Mouse (Mus musculus) erythroid progenitor cell, adult 5-6 weeks (primary cell): ENCODE results near the gene Stmnd1. TPM values are rescaled to one million over a fixed set of nuclear protein-coding genes. Genes with fewer than 3 reads are reported as not detected.
"Not testable (repeated sequence)": the region's sequence is repeated elsewhere in the genome, so short reads cannot be mapped to it uniquely, and the experiment has no call there.

Experiments used
- ATAC-seq: replicated peaks from 2 replicates; pipeline ENCODE4 v1.8.0; 2016; ENCODE audit warnings: moderate number of reproducible peaks, mild to moderate bottlenecking, moderate TSS enrichment, inconsistent platforms; ENCODE audit not compliant: poor library complexity, low FRiP score, severe bottlenecking
- total RNA-seq, 2 experiments: library from RNA; stranded (forward) in 1 of 2; stranded (reverse) in 1 of 2; fragments of 150-400 nt in 1 of 2; fragments of 186-747, 209-891 nt in 1 of 2; gene quantifications; 2 replicates each; pipeline versions ENCODE4 v1.2.3 to v1.2.4; 2015 to 2017; ENCODE audit warnings: low replicate concordance in 2 of 2

The Stmnd1 gene
- not detected in 2 replicates for total RNA-seq (2015; ENCODE audit: low replicate concordance)
- not detected in 2 replicates for total RNA-seq (2017; ENCODE audit: low replicate concordance)

DNA sequence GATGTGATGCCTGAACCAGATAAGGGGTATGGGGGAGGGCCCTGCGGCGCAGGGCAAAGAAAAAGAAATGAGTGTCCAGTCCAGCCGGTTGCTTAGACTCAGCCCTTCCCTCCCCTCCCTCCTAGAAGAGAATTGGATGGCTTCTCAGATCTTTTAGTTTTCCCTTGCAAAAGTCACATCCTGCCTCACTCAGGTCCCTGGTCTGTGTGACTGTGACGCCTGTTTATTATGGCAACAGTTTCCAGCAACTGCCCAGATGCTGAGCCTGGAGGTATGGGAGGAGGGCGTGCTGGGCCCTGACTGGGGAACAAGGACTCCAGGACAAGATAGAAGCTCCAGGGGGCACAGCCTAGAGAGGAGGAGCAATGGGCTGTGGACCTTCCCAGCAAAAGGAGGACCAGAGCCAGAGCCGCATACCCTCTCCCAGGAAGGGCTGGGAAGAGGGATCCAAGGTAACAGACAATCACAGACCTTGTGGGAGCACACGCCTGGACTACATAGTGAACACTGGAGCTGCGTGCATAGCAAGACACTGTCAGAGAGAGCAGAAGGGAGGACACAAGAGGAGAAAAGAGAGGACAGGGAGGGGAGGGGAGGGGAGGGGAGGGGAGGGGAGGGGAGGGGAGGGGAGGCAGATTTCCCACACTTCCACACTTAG is at the start of gene Stmnd1:
Gene Stmnd1 (plus strand): TSS at position 269 of the 658 bp plus-strand sequence.
- ATAC-seq: no peak

DNA sequence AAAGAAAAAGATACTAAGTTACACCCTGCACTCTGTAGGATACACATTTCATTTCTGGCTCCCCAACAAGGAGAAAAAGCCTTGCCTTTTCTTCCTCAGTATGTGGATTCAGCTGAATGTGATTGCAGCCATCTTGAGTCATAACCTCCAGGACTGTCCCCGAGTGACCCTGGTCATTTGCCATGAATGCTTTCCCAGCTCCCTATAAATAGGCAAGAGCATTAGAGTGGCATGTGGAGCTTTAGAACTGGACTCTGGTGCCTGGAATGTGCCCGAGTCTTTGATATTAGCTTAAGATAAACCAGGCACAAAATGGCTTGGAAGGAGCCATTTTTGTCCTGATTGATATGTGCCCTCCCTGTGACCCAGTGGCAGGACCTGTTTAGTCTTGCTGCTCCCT is 46.6 kb upstream of the Stmnd1 start:
- ATAC-seq: no peak

DNA sequence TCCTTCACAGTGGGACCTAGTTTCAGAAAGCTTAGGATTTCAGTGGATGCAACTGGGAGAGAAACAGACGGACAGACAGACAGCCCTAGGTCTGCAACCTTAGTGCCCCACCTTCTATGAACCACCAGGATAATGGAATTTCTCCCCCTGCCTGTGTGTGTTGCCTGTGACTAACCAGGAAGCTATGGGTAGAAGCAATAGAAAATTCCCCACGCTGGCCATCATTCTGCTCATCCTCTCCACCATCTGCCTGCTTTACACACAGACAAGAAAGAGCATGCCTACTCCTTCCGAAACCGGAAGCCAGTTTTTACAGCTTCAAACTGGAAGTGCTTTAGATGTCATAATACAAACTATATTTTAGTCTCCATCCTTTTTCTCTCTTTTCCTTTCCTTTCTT is 46.0 kb upstream of the Stmnd1 start:
- no peak for ATAC-seq

DNA sequence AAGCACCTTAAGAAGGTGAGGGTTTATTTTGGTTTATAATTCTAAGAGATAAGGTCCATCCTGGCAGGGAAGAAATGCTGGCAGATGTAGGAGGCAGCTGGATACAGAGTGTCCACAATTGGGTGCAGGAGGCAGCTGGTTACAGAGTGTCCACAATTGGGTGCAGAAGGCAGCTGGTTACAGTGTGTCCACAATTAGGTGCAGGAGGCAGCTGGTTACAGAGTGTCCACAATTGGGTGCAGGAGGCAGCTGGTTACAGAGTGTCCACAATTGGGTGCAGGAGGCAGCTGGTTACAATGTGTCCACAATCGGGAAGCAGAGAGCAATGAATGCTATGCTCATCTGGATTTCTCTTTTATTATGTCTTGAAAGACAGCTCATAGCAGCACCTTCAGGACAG is 44.8 kb upstream of the Stmnd1 start:
- not testable (repeated sequence) for ATAC-seq

DNA sequence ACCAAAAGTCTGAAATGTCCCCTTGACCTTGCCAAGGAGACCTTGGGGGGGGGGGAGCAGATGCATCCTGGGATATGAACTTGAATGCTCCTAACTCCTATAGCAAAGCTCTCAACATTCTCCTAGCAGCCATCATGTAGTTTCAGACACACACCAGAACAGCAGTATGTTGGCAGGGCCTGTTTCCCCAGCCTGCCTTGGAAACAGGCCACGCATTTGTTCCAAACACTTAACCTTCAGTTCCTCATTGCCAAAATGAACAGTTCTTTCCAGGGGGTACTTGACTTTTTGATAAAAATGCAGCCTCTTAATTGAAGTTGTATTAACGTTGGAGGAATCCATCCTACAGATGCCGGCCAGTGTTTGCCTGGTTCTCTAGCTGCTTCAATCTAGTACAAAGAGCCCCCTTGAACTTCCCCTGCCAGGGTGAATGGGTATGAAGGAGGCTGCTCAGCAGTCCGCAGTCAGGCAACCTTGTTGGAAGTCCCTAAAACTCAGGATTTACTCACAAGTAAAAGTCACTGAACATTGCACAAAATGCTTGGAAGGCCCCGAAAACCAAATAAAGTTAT is 41.9 kb upstream of the Stmnd1 start:
- no peak for ATAC-seq

DNA sequence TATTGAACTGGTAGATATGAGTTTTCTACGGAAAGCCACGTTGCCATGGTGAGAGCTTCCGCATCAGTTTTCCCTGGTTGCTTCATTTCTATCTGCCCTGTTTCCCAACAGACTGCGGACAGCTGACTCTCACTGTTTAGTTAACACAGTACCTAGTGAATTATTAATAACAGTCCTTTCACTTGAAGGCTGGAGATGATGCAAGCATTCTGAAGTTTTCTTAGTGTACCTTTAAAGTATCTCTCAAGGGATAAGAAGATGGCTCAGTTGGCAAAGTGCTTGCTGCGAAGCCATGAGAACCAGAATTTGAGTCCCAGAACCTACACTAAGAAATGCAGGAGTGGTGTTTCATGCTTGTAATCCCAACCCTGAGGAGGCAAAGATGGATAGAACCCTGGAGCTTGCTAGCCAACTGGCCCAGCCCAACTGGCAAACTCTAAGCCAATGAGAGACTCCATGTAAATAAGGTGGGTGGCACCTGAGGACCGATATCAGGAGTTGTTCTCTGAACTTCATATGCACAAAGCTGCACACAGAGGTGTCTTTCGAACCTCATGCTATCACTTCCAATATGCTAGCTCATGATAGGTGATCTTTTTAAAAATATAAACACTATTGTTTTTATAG is 35.7 kb upstream of the Stmnd1 start:
- ATAC-seq: no peak

DNA sequence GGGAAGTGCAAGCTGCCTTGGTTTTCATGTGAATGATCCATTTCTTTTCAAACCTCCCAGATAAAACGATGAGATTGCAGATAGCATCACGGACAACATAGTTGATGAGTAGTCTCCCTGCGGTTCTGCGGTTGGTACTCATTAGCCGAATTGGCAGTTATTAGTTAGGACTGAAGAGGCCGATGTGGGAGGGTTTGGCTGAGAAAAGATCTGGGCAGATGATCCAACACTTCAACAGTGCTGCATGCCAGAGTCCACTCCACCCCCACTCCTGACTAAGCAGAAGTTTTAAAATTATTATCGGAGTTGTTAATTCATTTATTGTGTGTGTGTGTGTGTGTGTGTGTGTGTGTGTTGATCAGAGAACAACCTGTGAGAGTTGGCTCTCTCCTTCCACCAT is 34.7 kb upstream of the Stmnd1 start:
- no peak for ATAC-seq

DNA sequence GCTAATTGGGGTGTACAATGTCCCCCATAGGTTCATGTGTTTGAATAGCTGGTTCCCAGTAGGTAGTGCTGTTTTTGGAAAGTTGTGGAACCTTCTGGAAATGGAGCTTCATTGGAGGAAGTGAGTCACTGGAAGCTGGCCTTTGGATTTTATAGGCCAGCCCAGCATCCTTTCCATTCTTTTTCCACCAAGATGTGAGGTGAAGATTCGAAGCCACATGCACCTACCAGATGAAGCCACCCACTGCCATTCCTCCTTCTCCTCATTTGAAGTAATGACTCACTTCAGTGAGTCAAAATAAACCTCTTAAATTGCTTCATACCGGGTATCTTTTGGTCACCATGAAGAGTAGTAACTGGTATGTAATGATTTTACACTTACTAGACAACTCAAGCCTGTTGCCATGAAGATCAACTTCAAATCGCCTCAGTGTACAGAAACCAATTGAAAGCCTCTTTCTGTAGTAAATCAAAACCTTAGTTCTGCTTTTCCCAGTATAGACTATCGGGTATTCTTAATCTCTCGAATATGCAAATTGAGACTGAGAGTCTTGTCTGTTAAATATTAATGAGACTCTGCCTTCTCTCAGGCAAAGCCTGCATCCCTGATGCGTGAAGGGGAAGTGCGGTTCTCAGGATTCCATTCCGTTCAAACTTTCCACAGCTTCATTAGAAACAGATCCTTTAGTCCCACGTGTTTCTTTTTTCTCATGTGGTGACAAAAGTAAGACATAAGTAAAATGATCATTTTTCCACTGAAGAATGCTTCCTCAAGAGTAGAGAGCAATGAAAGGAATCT is 31.9 kb upstream of the Stmnd1 start:
- no peak for ATAC-seq

DNA sequence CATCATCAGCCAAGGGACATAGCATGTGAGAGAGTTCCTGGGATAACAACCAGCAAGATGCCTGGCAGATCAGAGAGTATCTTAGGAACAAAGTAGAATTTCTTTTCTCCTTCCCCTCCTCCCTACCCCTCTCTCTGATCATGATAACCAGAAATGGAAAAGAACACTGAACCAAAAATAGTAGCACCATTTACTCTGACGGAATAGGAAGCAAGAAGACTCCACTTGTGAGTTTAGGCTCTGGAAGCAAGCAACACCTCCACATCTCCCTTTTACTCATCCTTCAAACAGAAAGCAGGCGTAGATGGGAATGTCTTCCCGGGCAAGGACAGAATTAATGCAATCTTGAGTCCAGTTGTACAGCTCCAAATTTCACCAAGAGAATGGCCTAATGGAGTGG is 19.8 kb upstream of the Stmnd1 start:
- no peak for ATAC-seq

DNA sequence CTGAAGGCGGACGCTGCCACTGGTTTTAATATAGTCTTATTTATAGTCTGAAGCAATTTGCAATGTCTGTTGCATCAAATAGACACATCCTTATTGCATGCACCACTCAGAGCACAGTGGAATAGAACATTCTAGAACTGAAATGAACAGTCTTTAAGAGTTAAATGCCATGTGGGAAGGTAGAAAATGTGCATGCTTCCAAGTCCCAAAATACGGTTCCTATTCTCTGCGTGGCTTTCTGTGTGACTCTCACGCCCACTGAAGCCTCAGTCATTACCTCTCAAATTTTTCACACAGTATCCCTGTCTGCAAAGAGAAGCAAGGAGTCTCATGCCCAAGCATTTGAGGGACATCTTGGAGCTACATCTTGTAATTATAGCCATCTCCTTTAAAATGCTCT is 19.4 kb upstream of the Stmnd1 start:
- no peak for ATAC-seq

DNA sequence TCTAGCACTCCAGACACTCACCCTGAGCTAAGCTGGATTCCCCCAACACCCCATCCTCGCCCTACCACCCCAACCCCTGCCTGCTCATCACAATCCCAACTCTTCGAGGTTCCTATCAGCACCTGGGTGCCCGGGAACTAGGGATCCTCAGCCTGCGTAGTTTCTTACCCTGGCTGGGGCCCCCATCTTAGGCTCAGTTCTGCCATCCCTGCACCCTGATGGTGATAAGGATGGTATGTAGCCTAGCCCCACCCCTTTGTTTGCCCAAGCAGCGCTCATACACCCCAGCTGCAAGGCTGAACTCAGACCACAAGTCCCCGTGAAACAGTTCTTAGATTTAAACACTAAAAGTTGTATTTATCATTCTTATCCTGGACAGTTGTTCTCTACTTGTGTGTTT is 17.9 kb upstream of the Stmnd1 start:
- ATAC-seq: no peak

DNA sequence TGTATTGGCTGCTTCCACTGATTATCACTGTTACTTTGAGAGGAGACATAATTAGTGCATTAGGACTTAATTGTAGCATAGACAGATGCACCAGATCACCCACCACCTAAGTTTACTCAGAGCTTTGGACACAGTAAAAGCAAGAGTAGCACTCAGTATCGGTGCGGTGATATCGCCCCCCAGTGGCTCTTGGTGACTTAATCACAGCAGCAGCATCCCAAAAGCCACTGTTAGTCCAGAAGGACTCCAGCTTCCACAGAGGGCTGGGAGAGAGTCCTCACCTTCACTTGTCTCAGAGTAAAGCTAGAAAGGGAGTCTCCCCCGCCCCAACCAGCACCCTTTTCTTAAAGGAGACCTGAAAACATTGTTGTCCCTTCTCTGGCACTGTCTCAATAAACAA is 15.7 kb upstream of the Stmnd1 start:
- no peak for ATAC-seq

DNA sequence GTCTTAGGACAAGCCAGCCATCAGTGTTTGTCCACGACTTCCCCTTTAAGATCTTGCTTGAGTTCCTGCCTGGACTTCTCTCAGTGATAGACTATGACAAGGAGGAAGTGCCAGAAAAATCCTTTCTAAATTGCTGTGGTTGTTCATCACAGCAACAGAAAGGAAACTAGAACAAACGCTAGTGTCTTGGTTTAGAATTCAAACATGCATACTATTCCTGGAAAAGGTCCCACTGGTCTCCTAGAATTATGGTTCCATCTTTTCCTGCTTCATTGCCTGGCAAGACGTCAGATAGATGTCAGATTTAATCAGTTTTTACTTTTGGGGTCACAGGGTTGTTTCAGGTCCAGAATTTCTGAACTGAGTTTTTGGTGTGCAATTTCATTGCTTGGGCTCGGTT is 14.0 kb upstream of the Stmnd1 start:
- ATAC-seq: no peak

DNA sequence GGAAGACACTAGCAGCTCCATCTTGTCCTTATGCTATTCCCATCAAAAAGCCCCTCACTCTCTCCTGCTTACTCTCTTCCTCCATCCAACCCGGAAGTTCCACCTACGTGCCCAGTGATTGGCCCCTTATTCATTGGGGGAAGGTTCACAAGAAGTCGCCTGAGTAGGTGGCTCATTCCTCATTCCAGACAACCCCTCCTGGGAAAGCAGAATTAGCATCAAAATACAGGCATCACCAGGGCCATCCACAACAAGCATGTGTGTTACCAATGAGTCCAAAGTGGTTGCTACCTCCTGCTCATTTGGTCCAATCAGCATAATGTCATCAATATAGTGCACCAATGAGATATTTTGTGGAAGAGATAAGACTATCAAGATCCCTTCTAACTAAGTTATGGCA is 12.3 kb upstream of the Stmnd1 start:
- ATAC-seq: no peak

DNA sequence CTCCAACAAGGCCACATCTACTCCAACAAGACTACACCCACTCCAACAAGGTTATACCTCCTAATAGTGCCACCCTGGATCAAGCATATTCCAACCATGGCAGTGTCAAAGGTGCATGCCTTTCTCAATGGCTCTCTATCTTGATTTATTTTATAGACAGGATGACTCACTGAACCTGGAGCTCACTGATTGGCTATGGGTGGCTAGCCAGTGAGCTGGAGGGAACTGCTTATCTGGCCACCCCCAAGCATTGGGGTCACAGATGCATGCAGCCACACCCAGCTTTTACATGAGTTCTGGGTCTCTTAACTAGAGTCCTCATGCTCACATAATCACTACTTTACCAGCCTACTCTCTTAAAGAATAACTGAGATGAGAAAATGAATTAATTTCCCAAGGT is 5.7 kb upstream of the Stmnd1 start:
- no peak for ATAC-seq

DNA sequence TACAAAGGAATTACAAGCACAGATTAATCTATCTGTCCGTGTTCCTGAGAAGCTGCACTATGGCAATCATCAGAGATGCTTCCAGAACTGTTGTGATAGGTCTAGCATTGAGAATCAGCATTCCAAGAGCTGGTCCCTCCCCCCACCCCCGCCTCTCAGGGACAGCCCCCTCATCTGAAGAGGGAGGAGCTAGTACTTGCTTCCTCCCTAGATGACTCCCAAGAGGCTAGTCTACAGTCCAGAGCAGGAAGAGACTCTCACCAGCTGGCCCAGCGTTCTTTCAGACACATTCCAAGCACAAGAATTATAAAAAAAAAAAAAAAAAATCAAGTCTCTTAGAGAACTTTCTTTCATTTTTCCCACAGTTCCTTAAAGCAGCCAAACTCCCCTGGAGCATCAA is 5.2 kb upstream of the Stmnd1 start:
- no peak for ATAC-seq

DNA sequence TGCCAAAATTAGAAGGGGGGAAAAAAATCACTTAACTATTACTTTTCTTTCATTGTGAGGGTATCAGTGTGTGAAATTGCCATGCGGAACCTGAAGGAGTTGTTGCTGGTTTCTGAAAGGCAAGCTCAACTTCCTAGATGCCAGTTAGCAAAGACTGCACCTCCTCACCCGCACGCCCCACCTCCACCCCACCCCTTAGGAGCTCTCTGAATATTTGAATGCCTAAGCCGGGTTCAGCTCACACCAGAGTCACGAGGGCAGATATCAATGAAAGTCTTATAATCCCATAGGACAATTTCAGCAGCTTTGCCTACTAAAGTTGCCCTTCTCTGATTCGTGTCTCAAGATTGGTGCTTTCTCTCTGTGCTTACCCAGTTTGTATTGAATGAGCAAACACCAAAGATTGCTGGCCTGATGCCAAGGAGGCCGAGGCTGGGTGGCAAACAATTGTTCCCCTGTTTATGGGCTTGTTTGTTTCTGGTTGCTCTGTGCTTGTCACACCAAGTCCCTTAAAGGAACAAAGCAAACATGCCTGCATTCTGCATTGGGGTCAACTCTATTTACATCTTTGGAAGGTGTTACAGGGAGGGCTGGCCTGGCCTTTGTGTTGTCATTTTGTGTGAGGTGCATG is 4.6 kb upstream of the Stmnd1 start:
- no peak for ATAC-seq

DNA sequence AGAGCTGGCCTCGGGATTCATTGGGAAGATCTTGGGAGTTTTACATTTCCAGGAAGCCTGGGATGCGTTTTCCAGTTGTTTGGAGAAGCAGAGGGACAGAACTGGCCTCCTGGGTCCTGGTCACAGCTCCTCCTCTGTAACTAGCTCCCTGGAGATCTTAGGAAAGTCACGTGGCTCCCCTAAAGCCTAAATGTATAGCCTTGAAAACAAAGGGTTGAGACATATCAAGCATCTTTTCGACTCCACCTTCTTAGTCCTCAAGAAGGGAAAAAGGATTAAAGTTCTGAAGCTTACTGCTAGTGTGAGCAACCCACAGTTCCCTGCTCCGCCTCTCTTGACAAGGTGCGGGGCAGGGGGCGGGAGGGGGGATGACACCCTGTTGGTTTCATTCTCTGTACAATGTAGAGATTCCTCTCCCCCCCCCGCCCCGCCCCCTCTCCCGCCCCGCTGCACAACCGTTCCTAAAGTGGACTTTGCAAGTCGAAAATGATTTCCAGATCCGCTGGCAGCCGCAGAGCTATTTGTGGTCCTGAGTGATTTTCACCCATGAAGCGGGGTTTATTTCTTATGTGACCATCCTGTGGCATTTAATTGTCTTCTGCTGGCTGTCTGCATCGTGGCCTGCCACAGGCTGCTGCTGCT is 589 bp upstream of the Stmnd1 start:
- no peak for ATAC-seq

DNA sequence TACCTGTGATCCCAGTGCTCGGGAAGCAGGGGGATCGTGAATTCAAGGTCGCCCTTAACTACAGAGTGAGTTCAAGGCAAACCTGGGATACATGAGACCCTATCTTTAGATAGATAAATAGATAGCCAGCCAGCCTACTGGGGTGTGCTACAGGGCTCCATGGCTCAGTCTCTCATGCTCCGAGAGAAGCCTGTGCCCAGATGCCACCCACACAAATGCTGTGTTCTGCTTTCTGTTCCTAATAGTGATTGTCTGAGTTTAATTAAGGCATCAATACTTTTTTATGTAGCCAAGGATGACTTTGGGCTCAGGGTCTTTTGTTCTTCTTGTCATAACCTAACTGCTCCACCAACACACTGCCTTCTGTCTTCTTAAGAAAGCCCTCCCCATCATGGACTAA is 2.2 kb downstream of the Stmnd1 start:
- ATAC-seq: no peak

DNA sequence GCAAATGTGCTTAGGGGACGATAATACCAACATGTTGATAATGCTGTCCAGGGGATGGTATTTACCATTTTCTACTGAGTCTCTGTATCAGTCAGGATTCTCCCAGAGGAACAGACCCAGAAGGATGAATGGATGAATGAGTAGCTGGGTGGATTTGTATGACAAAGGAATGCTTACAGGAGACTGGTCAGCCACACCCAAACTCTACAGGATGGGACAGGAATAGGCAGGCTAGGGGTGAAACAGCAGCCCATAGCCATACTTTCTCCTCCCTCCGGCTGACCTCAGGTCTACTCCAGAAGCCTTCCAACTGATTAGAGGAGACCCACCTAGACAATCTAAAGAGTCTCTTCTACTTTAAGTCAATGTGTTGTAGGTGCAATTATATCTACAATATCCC is 9.0 kb downstream of the Stmnd1 start:
- ATAC-seq: no peak
